Mouse (Mus musculus) right cerebral cortex, postnatal 10 days (tissue): ENCODE data around the gene Ms4a14.
A peak's percentile ranks its signal among the peaks of the same experiment; 100 is the strongest.
"Not testable (repeated sequence)": the region's sequence is repeated elsewhere in the genome, so short reads cannot be mapped to it uniquely, and the experiment has no call there.

ENCODE experiments used
- DNase-seq, 2 experiments: peaks; one replicate each; pipeline ENCODE4 v3.0.0; 2021; ENCODE audit warnings: low spot score in 2 of 2

The Ms4a14 gene

GRCm38 (mm10) chr19:11314354-11314753 lies at the start of gene Ms4a14:
Ms4a14 (minus strand) TSS chr19:11314454.
- no peak for DNase-seq

DNA sequence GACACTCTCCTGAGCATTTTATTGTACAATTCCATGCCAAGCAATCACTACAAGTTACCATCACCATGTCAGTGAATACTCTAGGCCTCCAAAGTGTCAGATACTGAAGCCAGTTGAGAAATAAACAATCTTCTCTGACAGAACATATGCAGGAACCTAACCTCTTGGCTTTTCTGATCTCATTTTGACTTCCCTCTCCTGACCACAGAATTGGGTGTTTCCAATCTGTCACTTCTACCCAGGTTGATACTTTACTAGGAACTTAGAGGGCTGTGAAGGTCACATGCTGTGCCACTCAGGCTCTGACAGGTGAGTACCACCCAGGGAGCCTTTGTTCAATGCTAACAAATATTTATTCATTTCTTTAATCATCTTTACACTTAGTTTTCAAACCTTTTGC lies 47.7 kb upstream of the Ms4a14 start:
- DNase-seq: no peak

DNA sequence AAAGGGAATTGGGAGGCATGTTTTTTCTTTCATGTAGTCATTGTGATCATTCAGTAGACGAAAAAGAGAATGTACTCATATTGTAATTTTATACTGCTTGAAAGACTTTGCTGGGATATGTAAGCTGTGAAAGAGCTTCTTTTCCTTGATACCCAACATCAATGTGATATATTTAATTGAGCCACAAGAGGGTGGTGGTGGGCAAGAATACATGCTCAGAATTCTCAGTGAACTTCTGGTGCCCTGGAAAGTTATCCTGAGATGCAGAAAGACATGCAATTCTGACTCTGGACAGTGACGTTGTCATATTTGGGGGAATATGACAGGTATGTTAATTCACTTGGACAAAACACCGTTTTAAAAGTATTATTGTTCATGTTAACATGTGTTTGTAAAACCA lies 45.9 kb upstream of the Ms4a14 start:
- no peak for DNase-seq

DNA sequence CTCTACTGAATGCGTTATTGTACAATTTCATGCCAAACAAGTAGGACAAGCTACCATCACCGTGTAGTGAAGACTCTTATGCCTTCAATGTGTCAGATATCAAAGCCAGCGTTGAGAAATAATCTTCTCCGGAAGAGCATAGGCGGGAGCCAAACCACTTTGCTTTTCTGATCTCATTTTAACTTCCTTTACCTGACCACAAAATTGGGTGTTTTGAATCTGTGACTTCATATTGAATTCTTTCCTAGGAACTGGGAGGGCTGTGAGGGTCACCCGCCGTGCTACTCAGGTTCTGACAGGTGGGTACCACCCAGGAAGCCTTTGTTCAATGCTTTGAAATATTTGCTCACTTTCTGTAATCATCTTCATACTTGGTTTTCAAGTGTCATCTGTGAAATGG lies 41.5 kb upstream of the Ms4a14 start:
- DNase-seq: no peak

DNA sequence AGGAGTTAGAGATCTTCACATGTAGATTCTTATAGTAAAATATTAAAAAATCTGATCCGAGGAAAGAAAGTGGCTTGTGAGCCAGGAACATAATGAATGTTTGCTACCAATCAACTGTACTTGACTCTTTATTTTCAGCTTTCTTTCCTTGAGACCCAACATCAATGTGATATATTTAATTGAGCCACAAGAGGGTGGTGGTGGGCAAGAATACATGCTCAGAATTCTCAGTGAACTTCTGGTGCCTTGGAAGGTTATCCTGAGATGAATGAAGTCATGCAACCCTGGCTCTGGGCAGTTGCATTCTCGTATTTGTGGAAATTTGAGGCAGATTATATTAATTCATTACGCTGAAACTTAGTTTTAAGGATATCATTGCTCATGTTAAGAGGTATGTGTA lies 37.6 kb upstream of the Ms4a14 start:
- no peak for DNase-seq

DNA sequence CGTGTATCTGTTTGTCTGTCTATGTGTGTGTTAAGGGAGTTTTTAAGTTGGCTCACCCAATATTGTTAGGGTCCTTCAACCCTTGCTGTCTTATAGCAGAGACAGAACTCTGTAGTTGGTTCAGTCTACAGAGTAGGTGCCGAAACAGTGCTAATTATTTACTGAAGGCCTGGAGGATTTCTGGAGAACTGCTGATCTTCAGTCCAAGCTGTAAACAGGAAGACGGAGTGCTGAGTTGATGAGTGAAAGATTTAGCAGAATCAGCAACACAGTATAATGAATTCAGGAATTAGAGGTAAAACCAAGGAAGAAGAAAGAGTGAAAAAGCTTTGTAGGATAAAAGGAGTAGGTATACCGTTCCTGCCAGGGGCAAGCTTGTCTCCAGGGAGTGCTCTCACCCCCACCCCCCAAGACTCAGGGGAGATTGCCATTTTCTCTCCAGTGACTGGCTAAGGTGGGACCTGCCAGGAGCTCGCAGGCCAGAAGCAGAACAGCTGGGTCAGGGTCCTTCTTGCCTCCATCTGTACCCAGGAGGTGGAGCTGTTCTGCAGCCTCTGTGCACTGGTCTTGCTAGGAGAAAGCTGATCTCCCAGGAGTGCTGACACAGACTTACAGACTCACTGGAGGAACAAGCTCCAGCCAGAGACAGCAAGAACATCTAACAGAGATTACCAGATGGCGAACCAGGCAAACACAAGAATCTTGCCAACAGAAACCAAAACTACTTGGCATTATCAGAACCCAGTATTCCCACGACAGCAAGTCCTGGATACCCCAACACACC lies 35.6 kb upstream of the Ms4a14 start:
- peak; percentile 26 to 32 for DNase-seq

DNA sequence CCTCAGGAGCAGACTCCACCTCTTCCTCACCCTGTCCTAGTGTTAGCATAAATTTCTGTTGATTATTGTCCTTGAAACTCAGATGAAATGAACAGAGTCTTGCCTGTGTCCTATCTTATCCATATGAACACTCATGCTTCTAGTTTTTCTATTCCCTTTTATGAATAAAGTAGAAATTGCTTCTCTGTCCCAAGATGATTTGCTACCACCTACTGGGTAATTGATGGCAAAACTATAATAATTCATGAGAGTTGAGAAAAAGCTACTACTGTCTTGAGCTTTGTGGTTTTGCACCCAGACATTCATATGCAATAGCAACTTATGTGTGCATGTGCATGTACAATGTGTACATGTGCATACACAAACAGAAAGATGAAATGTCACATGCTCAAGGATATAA lies 29.7 kb upstream of the Ms4a14 start:
- no peak for DNase-seq

- DNase-seq: no peak
These were observed 28.9 kb upstream of the Ms4a14 start for GRCm38 (mm10) chr19:11343147-11343546.

DNA sequence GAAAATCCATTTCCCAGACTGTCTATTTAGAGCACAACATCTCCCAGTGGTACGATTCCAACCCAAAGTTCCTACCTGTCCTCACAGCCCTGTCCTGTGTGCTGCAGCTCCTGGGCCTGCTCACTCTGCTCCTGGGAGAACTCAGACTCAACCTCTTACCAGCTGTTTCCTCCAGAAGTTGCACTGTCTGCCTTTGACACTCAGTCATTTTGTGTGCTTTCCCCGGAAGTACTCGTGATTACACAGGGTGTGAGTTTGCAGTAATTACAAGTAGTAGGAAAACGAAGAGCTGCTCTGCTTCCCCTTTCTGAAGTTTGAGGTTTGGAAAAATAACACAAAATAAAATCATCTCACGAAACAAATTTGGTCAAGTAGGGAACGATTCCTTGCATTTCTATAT lies 21.7 kb upstream of the Ms4a14 start, which contains the start of gene Ms4a7:
Gene Ms4a7 (minus strand): TSS at position 215 of the 400 bp plus-strand sequence.
- no peak for DNase-seq

DNA sequence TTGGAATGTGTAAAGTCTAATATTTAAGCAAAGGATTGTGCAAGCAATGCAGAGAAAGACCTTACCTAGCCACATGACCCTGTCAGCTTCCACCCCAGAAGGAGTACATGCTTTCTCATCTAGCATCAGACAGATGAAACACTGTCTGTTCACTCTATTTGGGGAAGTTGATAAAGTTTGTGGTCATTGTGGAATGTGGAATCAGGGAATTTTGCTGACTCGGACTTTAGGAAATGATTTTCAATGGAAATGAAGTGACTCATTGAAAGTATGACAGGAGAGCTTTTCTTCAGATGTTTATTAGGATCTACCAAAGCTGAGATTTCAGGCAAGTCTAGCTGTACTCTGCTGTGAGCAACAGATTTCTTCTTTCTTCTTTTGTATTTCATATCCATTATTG lies 6.9 kb upstream of the Ms4a14 start:
- DNase-seq: no peak

DNA sequence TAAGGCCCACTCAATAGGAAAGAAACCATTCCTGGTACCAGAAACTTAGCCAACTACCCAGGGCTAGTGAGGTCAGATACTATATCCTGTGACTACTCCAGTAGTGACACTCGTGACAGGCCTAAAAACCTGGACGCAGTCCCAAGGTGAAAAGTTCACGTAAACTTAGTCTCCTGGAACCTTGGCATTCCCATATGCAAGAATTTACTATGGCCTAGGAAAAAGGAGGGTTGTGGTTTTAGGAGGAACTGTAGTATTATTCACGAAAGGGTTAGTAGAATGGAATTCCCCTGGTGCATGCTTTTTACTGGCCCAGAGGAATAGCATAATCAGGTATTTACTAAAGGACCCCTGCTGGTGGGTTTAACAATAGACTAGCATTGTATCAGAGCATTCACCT lies 2.5 kb upstream of the Ms4a14 start:
- no peak for DNase-seq

GRCm38 (mm10) chr19:11308888-11309287 lies 5.4 kb downstream of the Ms4a14 start:
- DNase-seq: no peak

DNA sequence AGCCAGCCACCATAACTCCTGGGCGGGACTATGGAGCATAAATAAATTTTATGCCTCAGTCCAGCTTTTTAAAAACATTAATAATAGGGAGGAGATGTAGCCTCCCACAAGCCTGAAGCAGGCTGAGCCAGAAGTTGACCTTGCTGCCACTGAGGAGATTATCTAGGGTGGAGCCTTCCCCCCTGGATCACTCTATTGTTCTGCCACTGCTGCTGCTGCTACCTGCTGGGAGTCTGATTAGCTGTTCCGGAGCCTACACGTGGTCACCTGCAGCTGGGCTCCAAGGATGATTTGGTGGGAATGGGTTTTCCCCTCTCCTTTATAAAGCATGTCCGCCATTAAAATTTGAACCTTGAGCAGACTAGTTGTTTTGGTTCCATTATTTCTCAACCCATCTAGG lies 14.7 kb downstream of the Ms4a14 start:
- DNase-seq: not testable (repeated sequence)

GRCm38 (mm10) chr19:11298939-11299338 lies 15.3 kb downstream of the Ms4a14 start:
- no peak for DNase-seq

- DNase-seq: not testable (repeated sequence)
These were observed 20.6 kb downstream of the Ms4a14 start for GRCm38 (mm10) chr19:11293616-11294015.

- no peak for DNase-seq
These were observed 21.3 kb downstream of the Ms4a14 start for GRCm38 (mm10) chr19:11292990-11293389.

GRCm38 (mm10) chr19:11283773-11284172 lies 30.5 kb downstream of the Ms4a14 start, which contains the start of gene Ms4a5:
Ms4a5 (minus strand) TSS chr19:11283873.
- no peak for DNase-seq

GRCm38 (mm10) chr19:11280223-11280622 lies 34.0 kb downstream of the Ms4a14 start:
- no peak for DNase-seq

- no peak for DNase-seq
These were observed 37.8 kb downstream of the Ms4a14 start for GRCm38 (mm10) chr19:11276431-11276830.

DNA sequence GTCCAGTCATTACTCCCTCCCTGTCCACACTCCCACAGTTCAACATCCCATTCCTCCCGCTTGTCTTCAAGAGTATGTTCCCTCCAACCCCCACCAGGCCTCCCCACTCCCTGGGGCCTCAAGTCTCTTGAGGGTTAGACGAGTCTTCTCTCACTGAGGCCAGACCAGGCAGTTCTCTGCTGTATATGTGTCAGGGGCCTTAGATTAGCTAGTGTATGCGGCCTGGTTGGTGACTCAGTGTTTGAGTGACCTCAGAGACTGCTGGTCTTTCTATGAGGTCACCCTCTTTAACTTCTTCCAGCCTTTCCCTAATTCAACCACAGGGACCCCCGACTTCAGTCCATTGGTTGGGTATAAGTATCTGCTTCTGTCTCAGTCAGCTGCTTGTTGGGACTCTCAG lies 47.3 kb downstream of the Ms4a14 start:
- DNase-seq: no peak

- DNase-seq: no peak
These were observed 48.0 kb downstream of the Ms4a14 start, which contains the start of gene Ms4a1 for GRCm38 (mm10) chr19:11266052-11266845. Ms4a1 (minus strand) TSS chr19:11266241.

DNA sequence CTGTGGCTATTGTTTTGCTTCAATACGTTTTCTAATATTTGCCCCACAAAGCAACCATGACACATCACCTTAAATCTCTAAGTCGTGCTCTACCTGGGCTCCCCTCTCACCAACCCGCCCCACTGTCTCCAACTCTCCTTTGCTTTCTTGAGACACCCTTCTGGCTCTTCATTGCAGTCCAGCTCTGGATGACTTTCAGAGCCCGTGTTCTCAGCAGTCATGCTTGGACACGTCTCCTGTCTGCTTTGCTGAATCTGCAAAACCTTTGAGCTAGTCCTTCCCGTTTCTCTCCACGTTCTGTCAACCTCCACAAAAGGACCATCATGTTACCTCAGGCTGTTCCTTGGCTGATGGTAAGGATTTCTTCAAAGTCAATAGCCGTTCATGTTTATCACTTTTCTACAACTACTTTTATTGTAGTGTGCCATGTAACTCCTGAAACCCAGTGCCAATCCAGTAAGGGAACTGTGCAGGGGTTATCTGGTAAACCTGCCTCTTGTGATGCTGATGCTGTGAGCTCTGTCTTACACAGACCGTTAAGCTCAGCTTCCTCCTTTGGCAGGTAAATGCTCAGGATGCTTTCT lies 49.6 kb downstream of the Ms4a14 start:
- DNase-seq: no peak
